Mouse (Mus musculus): Measurements from ENCODE around the gene Hist2h2ab.

Hist2h2ab gene

DNA sequence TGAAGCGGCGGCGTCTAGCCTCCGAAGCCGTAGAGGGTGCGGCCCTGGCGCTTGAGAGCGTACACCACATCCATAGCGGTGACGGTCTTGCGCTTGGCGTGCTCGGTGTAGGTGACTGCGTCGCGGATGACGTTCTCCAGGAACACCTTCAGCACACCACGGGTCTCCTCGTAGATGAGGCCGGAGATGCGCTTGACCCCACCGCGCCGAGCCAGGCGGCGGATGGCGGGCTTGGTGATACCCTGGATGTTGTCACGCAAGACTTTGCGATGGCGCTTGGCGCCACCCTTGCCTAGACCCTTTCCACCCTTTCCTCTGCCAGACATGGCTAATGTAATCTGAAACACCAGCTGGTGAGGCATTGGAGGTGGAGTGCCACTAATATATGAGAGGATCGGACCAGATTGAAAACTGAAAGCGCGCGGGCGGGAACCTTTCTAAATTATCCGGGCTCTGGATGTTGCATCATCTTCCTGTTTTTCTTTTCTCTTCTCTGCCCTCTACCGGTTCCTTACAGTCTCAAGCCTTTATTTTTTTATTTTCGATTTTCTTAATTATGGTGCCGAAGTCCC lies 43.4 kb downstream of the Hist2h2ab start, which contains the start of gene Hist2h4:
Gene Hist2h4 (minus strand): TSS at position 333 of the 572 bp plus-strand sequence.
- peak; percentile 96 for DNase-seq

- peak; percentile 65 for DNase-seq
Measured at GRCm38 (mm10) chr3:96263558-96264403, 44.1 kb downstream of the Hist2h2ab start.

DNA sequence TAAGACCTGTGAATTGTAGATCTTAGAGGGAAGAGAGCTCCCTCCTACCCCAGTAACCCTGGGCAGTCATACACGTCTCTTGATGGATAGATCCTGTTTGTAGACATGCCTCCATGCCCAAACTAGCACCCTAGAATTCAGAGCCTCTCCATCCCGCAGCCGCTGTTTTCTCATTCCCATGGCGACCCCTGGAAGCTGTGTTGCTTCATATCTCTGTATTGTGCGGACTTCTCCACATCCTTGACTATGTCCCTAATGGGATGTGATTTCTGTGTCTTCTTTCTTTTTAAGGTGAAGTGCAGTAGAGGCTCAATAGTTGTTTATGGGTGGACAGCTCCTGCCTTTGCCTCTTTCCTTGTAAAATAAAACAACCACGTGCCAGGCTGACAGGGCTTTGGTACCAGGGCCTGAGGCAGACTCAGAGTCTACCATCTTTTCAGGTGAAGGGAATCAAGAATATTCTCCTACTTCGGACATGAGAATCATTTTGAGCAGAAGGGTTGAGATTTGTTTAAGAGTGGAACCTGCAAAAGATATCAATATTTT lies 44.8 kb downstream of the Hist2h2ab start:
- no peak for DNase-seq

GRCm38 (mm10) chr3:96266132-96266710 lies 46.6 kb downstream of the Hist2h2ab start:
- DNase-seq = no peak

- no peak for DNase-seq
Measured at GRCm38 (mm10) chr3:96267541-96267940, 47.9 kb downstream of the Hist2h2ab start.

DNA sequence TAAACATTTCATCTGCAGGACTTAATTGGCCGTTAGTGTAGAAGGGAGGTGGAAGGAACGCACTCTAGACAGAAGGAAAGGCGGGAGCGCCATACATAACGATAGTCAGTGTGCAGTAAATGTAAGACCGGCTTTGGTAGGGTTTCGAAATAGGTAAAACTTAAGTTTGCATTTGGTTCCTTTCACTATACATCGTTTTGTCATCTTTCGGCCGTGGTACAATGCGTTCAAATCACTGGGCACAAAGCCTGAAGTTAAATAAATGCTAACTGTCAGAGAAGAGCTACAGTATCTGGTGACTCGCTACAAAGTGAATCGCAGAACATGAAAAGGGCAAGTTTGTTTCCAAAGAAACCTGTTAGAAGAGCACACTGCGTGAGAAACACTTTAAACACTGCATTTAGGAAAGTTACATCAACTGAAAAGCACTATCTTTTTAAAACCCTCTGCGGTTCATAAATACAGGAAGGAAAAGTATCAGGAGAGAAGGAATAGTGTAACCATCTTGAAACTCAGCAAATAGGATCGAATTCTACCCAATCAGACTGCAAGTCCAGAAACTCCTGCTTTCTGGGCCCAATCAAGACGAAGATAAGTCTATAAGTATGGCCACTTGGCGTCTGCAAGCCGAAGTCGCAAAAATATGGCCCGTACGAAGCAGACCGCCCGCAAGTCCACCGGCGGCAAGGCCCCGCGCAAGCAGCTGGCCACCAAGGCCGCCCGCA lies 48.5 kb downstream of the Hist2h2ab start, which contains the start of gene Hist2h3b:
Gene Hist2h3b (plus strand): TSS at position 604 of the 725 bp plus-strand sequence.
- DNase-seq = peak; percentile 90

GRCm38 (mm10) chr3:96268776-96269378 lies 49.2 kb downstream of the Hist2h2ab start:
- peak; percentile 22 for DNase-seq

Data from kidney, postnatal 14 days (tissue).